Mouse (Mus musculus): ENCODE results near the gene Phf1. TPM values are rescaled to one million over a fixed set of nuclear protein-coding genes. Genes with fewer than 3 reads are reported as not detected.

The Phf1 gene
- polyA plus RNA-seq, 1 experiment = 67.1 TPM

- Histone ChIP-seq H3K4me3 (ENCODE audit: low read depth, low read length) (no peak overlapping the region), H3K4me1 (ENCODE audit: control insufficient read depth, insufficient read depth, insufficient read length, low read length) (peaks cover 2% of the 10 kb centered on the region), H3K27ac (ENCODE audit: insufficient read depth, low read depth, low read length) (no peak overlapping the region), H3K36me3 (ENCODE audit: control insufficient read depth, insufficient read depth, low read length) (no peaks in the 10 kb centered on the region), H3K27me3 (ENCODE audit: control insufficient read depth, insufficient read depth, low read length) (no peaks in the 10 kb centered on the region)
- TF ChIP-seq POLR2A (IDR thresholded peaks at IDR 0.05; ENCODE audit: low read depth, low read length) (no peak), CTCF (IDR thresholded peaks at IDR 0.05; ENCODE audit: extremely low read depth, insufficient read length, insufficient replicate concordance, low read depth, low read length) (no peak)
- 92% methylated on average over 4 of the region's 4 CpGs for WGBS
Measured at GRCm38 (mm10) chr17:26959815-26960214, 27.0 kb downstream of the Phf1 start.

GRCm38 (mm10) chr17:26961572-26962240, 28.9 kb downstream of the Phf1 start:
- no peak overlapping the region for H3K27ac ChIP-seq (ENCODE audit: insufficient read depth, low read depth, low read length)
- H3K4me3 ChIP-seq (ENCODE audit: low read depth, low read length) = no peak overlapping the region
- TF ChIP-seq CTCF (IDR thresholded peaks at IDR 0.05; ENCODE audit: extremely low read depth, insufficient read length, insufficient replicate concordance, low read depth, low read length) (no peak), POLR2A (IDR thresholded peaks at IDR 0.05; ENCODE audit: low read depth, low read length) (no peak)
- WGBS = 75% methylated on average over 21 of the region's 21 CpGs
- H3K4me1 ChIP-seq (ENCODE audit: control insufficient read depth, insufficient read depth, insufficient read length, low read length) = no peaks in the 10 kb centered on the region
- H3K27me3 ChIP-seq (ENCODE audit: control insufficient read depth, insufficient read depth, low read length) = no peaks in the 10 kb centered on the region
- H3K36me3 ChIP-seq (ENCODE audit: control insufficient read depth, insufficient read depth, low read length) = no peaks in the 10 kb centered on the region

- H3K36me3 ChIP-seq (ENCODE audit: control insufficient read depth, insufficient read depth, low read length) = no peaks in the 10 kb centered on the region
- no peak overlapping the region for H3K4me3 ChIP-seq (ENCODE audit: low read depth, low read length)
- 91% methylated on average over 11 of the region's 11 CpGs for WGBS
- TF ChIP-seq CTCF (IDR thresholded peaks at IDR 0.05; ENCODE audit: extremely low read depth, insufficient read length, insufficient replicate concordance, low read depth, low read length) = no peak
- TF ChIP-seq POLR2A (IDR thresholded peaks at IDR 0.05; ENCODE audit: low read depth, low read length) = no peak
- no peak overlapping the region for H3K27ac ChIP-seq (ENCODE audit: insufficient read depth, low read depth, low read length)
- H3K4me1 ChIP-seq (ENCODE audit: control insufficient read depth, insufficient read depth, insufficient read length, low read length) = no peaks in the 10 kb centered on the region; the same call in 1 of the 2 replicates
- no peaks in the 10 kb centered on the region for H3K27me3 ChIP-seq (ENCODE audit: control insufficient read depth, insufficient read depth, low read length)
Measured at GRCm38 (mm10) chr17:26966993-26967392, 34.1 kb downstream of the Phf1 start.

- TF ChIP-seq CTCF (IDR thresholded peaks at IDR 0.05; ENCODE audit: extremely low read depth, insufficient read length, insufficient replicate concordance, low read depth, low read length) = no peak
- no peak for TF ChIP-seq POLR2A (IDR thresholded peaks at IDR 0.05; ENCODE audit: low read depth, low read length)
- Histone ChIP-seq H3K27me3 (ENCODE audit: control insufficient read depth, insufficient read depth, low read length) (no peaks in the 10 kb centered on the region), H3K4me3 (ENCODE audit: low read depth, low read length) (no peak overlapping the region), H3K36me3 (ENCODE audit: control insufficient read depth, insufficient read depth, low read length) (no peaks in the 10 kb centered on the region), H3K4me1 (ENCODE audit: control insufficient read depth, insufficient read depth, insufficient read length, low read length) (no peaks in the 10 kb centered on the region; the same call in 1 of the 2 replicates), H3K27ac (ENCODE audit: insufficient read depth, low read depth, low read length) (no peak overlapping the region)
- 94% methylated on average over 6 of the region's 6 CpGs for WGBS
Measured at GRCm38 (mm10) chr17:26967477-26967876, 34.6 kb downstream of the Phf1 start.

- H3K27me3 ChIP-seq (ENCODE audit: control insufficient read depth, insufficient read depth, low read length) = no peaks in the 10 kb centered on the region
- no peak for TF ChIP-seq POLR2A (IDR thresholded peaks at IDR 0.05; ENCODE audit: low read depth, low read length)
- no peak for TF ChIP-seq CTCF (IDR thresholded peaks at IDR 0.05; ENCODE audit: extremely low read depth, insufficient read length, insufficient replicate concordance, low read depth, low read length)
- no peaks in the 10 kb centered on the region; the same call in 1 of the 2 replicates for H3K4me1 ChIP-seq (ENCODE audit: control insufficient read depth, insufficient read depth, insufficient read length, low read length)
- no peak overlapping the region for H3K27ac ChIP-seq (ENCODE audit: insufficient read depth, low read depth, low read length)
- 87% methylated on average over 6 of the region's 6 CpGs for WGBS
- no peak overlapping the region for H3K4me3 ChIP-seq (ENCODE audit: low read depth, low read length)
- no peaks in the 10 kb centered on the region for H3K36me3 ChIP-seq (ENCODE audit: control insufficient read depth, insufficient read depth, low read length)
Measured at GRCm38 (mm10) chr17:26968200-26968611, 35.4 kb downstream of the Phf1 start.

- H3K4me3 ChIP-seq (ENCODE audit: low read depth, low read length) = no peak overlapping the region
- no peak overlapping the region for H3K27ac ChIP-seq (ENCODE audit: insufficient read depth, low read depth, low read length)
- no peaks in the 10 kb centered on the region for H3K36me3 ChIP-seq (ENCODE audit: control insufficient read depth, insufficient read depth, low read length)
- 89% methylated on average over 6 of the region's 6 CpGs for WGBS
- H3K27me3 ChIP-seq (ENCODE audit: control insufficient read depth, insufficient read depth, low read length) = no peaks in the 10 kb centered on the region
- no peak for TF ChIP-seq CTCF (IDR thresholded peaks at IDR 0.05; ENCODE audit: extremely low read depth, insufficient read length, insufficient replicate concordance, low read depth, low read length)
- TF ChIP-seq POLR2A (IDR thresholded peaks at IDR 0.05; ENCODE audit: low read depth, low read length) = no peak
- peaks cover 5% of the 10 kb centered on the region for H3K4me1 ChIP-seq (ENCODE audit: control insufficient read depth, insufficient read depth, insufficient read length, low read length)
Measured at GRCm38 (mm10) chr17:26969257-26969656, 36.4 kb downstream of the Phf1 start.

- H3K4me3 ChIP-seq (ENCODE audit: low read depth, low read length) = no peak overlapping the region
- WGBS = 72% methylated on average over 12 of the region's 12 CpGs
- no peaks in the 10 kb centered on the region for H3K27me3 ChIP-seq (ENCODE audit: control insufficient read depth, insufficient read depth, low read length)
- no peak for TF ChIP-seq CTCF (IDR thresholded peaks at IDR 0.05; ENCODE audit: extremely low read depth, insufficient read length, insufficient replicate concordance, low read depth, low read length)
- no peak for TF ChIP-seq POLR2A (IDR thresholded peaks at IDR 0.05; ENCODE audit: low read depth, low read length)
- H3K4me1 ChIP-seq (ENCODE audit: control insufficient read depth, insufficient read depth, insufficient read length, low read length) = peaks cover 5% of the 10 kb centered on the region
- no peaks in the 10 kb centered on the region for H3K36me3 ChIP-seq (ENCODE audit: control insufficient read depth, insufficient read depth, low read length)
- H3K27ac ChIP-seq (ENCODE audit: insufficient read depth, low read depth, low read length) = no peak overlapping the region
Measured at GRCm38 (mm10) chr17:26970221-26970620, 37.4 kb downstream of the Phf1 start.
